Mouse (Mus musculus) erythroblast, embryonic 14.5 days (primary cell): ENCODE measurements around the gene Trim80.

Experiments
- GATA1 ChIP-seq: IDR thresholded peaks from 2 replicates; pipeline ENCODE4 v1.6.1; 2012; ENCODE audit warnings: low read length, inconsistent platforms, mixed read lengths
- TAL1 ChIP-seq: IDR thresholded peaks from 3 replicates; pipeline ENCODE4 v1.6.1; 2012; ENCODE audit warnings: low read length, inconsistent platforms, mixed read lengths

GRCm38 (mm10) chr11:115475758-115476237 is 35.5 kb downstream of the Trim80 start:
- no peak for TF ChIP-seq GATA1
- no peak for TF ChIP-seq TAL1
